Mouse (Mus musculus) MEL-GATA-1-ER (cell line): ENCODE results near the gene 2410137M14Rik.
"Not testable (repeated sequence)": the region's sequence is repeated elsewhere in the genome, so short reads cannot be mapped to it uniquely, and the experiment has no call there.

Source experiments
- DNase-seq: peaks from one replicate; pipeline ENCODE4 v3.0.0-alpha.2; 2012; ENCODE audit warnings: low read depth; ENCODE audit errors: extremely low read depth

The 2410137M14Rik gene

GRCm38 (mm10) chr17:36994528-36994927 lies 13.5 kb upstream of the 2410137M14Rik start:
- no peak for DNase-seq

GRCm38 (mm10) chr17:36993770-36994325 lies 12.8 kb upstream of the 2410137M14Rik start:
- DNase-seq: no peak

- DNase-seq: peak; percentile 63
Measured at GRCm38 (mm10) chr17:36992336-36993104, 11.5 kb upstream of the 2410137M14Rik start.

GRCm38 (mm10) chr17:36990630-36991029 lies 9.6 kb upstream of the 2410137M14Rik start:
- DNase-seq: not testable (repeated sequence)

GRCm38 (mm10) chr17:36989437-36989836 lies 8.4 kb upstream of the 2410137M14Rik start, which contains the start of gene H2-M5:
H2-M5 (minus strand) TSS chr17:36989537.
- no peak for DNase-seq

GRCm38 (mm10) chr17:36988475-36988874 lies 7.4 kb upstream of the 2410137M14Rik start:
- DNase-seq: no peak

GRCm38 (mm10) chr17:36982253-36983155 lies 1.5 kb upstream of the 2410137M14Rik start:
- DNase-seq: no peak

- DNase-seq: no peak
Measured at GRCm38 (mm10) chr17:36981845-36982244, 808 bp upstream of the 2410137M14Rik start.

- no peak for DNase-seq
Measured at GRCm38 (mm10) chr17:36973271-36973787, 7.7 kb downstream of the 2410137M14Rik start.

- no peak for DNase-seq
Measured at GRCm38 (mm10) chr17:36972791-36973190, 8.2 kb downstream of the 2410137M14Rik start.

- no peak for DNase-seq
Measured at GRCm38 (mm10) chr17:36971172-36971850, 9.7 kb downstream of the 2410137M14Rik start.

- no peak for DNase-seq
Measured at GRCm38 (mm10) chr17:36970316-36970890, 10.6 kb downstream of the 2410137M14Rik start.

- DNase-seq: no peak
Measured at GRCm38 (mm10) chr17:36966875-36967274, 14.2 kb downstream of the 2410137M14Rik start.

GRCm38 (mm10) chr17:36961125-36961524 lies 19.9 kb downstream of the 2410137M14Rik start:
- DNase-seq: no peak

- no peak for DNase-seq
Measured at GRCm38 (mm10) chr17:36958884-36959283, 22.2 kb downstream of the 2410137M14Rik start.

GRCm38 (mm10) chr17:36957999-36958743 lies 22.9 kb downstream of the 2410137M14Rik start, which contains the start of the genes Znrd1 and Znrd1as:
Znrd1 (minus strand) TSS chr17:36958559.
Znrd1as (plus strand) TSS chr17:36958592.
- DNase-seq: peak; percentile 90

GRCm38 (mm10) chr17:36953062-36953461 lies 28.0 kb downstream of the 2410137M14Rik start:
- DNase-seq: no peak

GRCm38 (mm10) chr17:36952631-36953030 lies 28.4 kb downstream of the 2410137M14Rik start:
- no peak for DNase-seq
